Mouse (Mus musculus) testis, adult 2 months (tissue): ENCODE measurements around the gene Lcmt2. TPM values are rescaled to one million over a fixed set of nuclear protein-coding genes. Genes with fewer than 3 reads are reported as not detected.

Experiments used
- H3K27ac ChIP-seq: fragments of 200-500 bp; 2 replicates; pipeline ENCODE4 v1.5.1; 2012; ENCODE audit warnings: low read depth, low read length; ENCODE audit not compliant: control insufficient read depth, insufficient read depth
- H3K27me3 ChIP-seq: fragments of 200-500 bp; 2 replicates; pipeline ENCODE4 v1.6.1; 2012; ENCODE audit warnings: mild to moderate bottlenecking, low read length, moderate library complexity; ENCODE audit not compliant: control insufficient read depth, insufficient read depth
- H3K36me3 ChIP-seq: fragments of 200-500 bp; 2 replicates; pipeline ENCODE4 v1.6.1; 2012; ENCODE audit warnings: mild to moderate bottlenecking, low read length; ENCODE audit not compliant: control insufficient read depth, insufficient read depth
- H3K4me1 ChIP-seq: fragments of 200-500 bp; 2 replicates; pipeline ENCODE4 v1.6.1; 2012; ENCODE audit warnings: low read length; ENCODE audit not compliant: control insufficient read depth, insufficient read depth
- H3K4me3 ChIP-seq: fragments of 200-500 bp; 2 replicates; pipeline ENCODE4 v1.5.1; 2012; ENCODE audit warnings: low read depth, mild to moderate bottlenecking, low read length, moderate library complexity, mixed read lengths; ENCODE audit not compliant: control insufficient read depth
- CTCF ChIP-seq: fragments of 200-500 bp; IDR thresholded peaks from 2 replicates; pipeline ENCODE4 v1.5.1; 2012; ENCODE audit warnings: low read depth, mild to moderate bottlenecking, inconsistent platforms, low read length, moderate library complexity; ENCODE audit not compliant: control insufficient read depth, insufficient read depth, insufficient replicate concordance
- POLR2A ChIP-seq: fragments of 200-500 bp; IDR thresholded peaks from 2 replicates; pipeline ENCODE4 v1.6.1; 2012; ENCODE audit warnings: low read depth, mild to moderate bottlenecking, inconsistent platforms, low read length, moderate library complexity; ENCODE audit not compliant: control insufficient read depth
- polyA plus RNA-seq: library from polyadenylated mRNA; depleted of rRNA; stranded (reverse); fragments of >200 nt; gene quantifications from 2 replicates; pipeline ENCODE4 v1.2.3, GENCODE M21; 2012

Lcmt2 gene
- polyA plus RNA-seq, 1 experiment = 1.9 TPM

GRCm38 (mm10) chr2:121170481-121170971, 30.1 kb upstream of the Lcmt2 start, which contains the start of gene Tubgcp4:
Gene Tubgcp4, plus strand, starts transcription at chr2:121170654.
- TF ChIP-seq CTCF (no peak), POLR2A (no peak)
- Histone ChIP-seq H3K36me3 (peaks cover 4% of the 10 kb centered on the region; the same call in 1 of the 2 replicates), H3K27ac (peak within 1 kb of the TSS; percentile 92), H3K27me3 (no peaks in the 10 kb centered on the region), H3K4me3 (peak within 1 kb of the TSS; percentile 97), H3K4me1 (peaks cover 5% of the 10 kb centered on the region)

- Histone ChIP-seq H3K4me1 (peaks cover 5% of the 10 kb centered on the region), H3K36me3 (peaks cover 4% of the 10 kb centered on the region; the same call in 1 of the 2 replicates), H3K27me3 (no peaks in the 10 kb centered on the region), H3K4me3 (peak overlapping the region; percentile 97), H3K27ac (0 out of 2 replicates have a peak overlapping the region, but pooled peaks have one; percentile 4)
- TF ChIP-seq CTCF (no peak), POLR2A (no peak)
Observed at GRCm38 (mm10) chr2:121169902-121170301, 29.4 kb upstream of the Lcmt2 start.

- H3K4me3 ChIP-seq = peak overlapping the region; percentile 42
- peaks cover 5% of the 10 kb centered on the region for H3K4me1 ChIP-seq
- H3K27me3 ChIP-seq = no peaks in the 10 kb centered on the region
- H3K36me3 ChIP-seq = peaks cover 4% of the 10 kb centered on the region; the same call in 1 of the 2 replicates
- no peak overlapping the region for H3K27ac ChIP-seq
- TF ChIP-seq POLR2A (no peak), CTCF (no peak)
Observed at GRCm38 (mm10) chr2:121169173-121169572, 28.7 kb upstream of the Lcmt2 start.

GRCm38 (mm10) chr2:121153100-121153499, 12.6 kb upstream of the Lcmt2 start:
- no peak overlapping the region for H3K4me3 ChIP-seq
- H3K4me1 ChIP-seq = no peaks in the 10 kb centered on the region
- no peak overlapping the region for H3K27ac ChIP-seq
- TF ChIP-seq CTCF (no peak), POLR2A (no peak)
- H3K36me3 ChIP-seq = peaks cover 3% of the 10 kb centered on the region
- H3K27me3 ChIP-seq = no peaks in the 10 kb centered on the region

GRCm38 (mm10) chr2:121149679-121150078, 9.2 kb upstream of the Lcmt2 start:
- H3K4me3 ChIP-seq = no peak overlapping the region
- H3K27ac ChIP-seq = no peak overlapping the region
- TF ChIP-seq POLR2A (no peak), CTCF (no peak)
- H3K4me1 ChIP-seq = no peaks in the 10 kb centered on the region
- H3K36me3 ChIP-seq = peaks cover 3% of the 10 kb centered on the region
- no peaks in the 10 kb centered on the region for H3K27me3 ChIP-seq

- Histone ChIP-seq H3K4me1 (peaks cover 13% of the 10 kb centered on the region), H3K4me3 (no peak overlapping the region), H3K36me3 (peaks cover 1% of the 10 kb centered on the region; the same call in 1 of the 2 replicates), H3K27ac (no peak overlapping the region), H3K27me3 (no peaks in the 10 kb centered on the region)
- TF ChIP-seq CTCF = no peak
Observed at GRCm38 (mm10) chr2:121142415-121142814, 2.0 kb upstream of the Lcmt2 start.

- Histone ChIP-seq H3K27me3 (no peaks in the 10 kb centered on the region), H3K36me3 (peaks cover 1% of the 10 kb centered on the region; the same call in 1 of the 2 replicates), H3K4me1 (peaks cover 13% of the 10 kb centered on the region), H3K4me3 (peak overlapping the region; percentile 4; the same call in 1 of the 2 replicates), H3K27ac (no peak overlapping the region)
- TF ChIP-seq CTCF (no peak), POLR2A (no peak)
Observed at GRCm38 (mm10) chr2:121141216-121142035, 973 bp upstream of the Lcmt2 start.
